Mouse (Mus musculus) embryonic facial prominence, embryonic 11.5 days (tissue): Measurements from ENCODE around the gene Tex44. TPM values are rescaled to one million over a fixed set of nuclear protein-coding genes. Genes with fewer than 3 reads are reported as not detected.

Experiments
- ATAC-seq: fragments of 200-750 bp; cut with Nextera tagmentation; replicated peaks from 2 replicates; pipeline ENCODE4 v1.8.0; 2017; ENCODE audit warnings: low read depth; ENCODE audit not compliant: insufficient number of reproducible peaks, low FRiP score, low TSS enrichment
- DNase-seq: peaks from one replicate; pipeline ENCODE4 v3.0.0-alpha.2; 2015; ENCODE audit warnings: low spot score
- H3K27ac ChIP-seq: fragments of 300-500 bp; sonication (generic); replicated peaks from 2 replicates; pipeline ENCODE4 v1.5.1; 2014; ENCODE audit warnings: mild to moderate bottlenecking, low read depth, low read length, control low read depth
- H3K27me3 ChIP-seq: fragments of 300-500 bp; sonication (generic); 2 replicates; pipeline ENCODE4 v1.6.1; 2014; ENCODE audit warnings: mild to moderate bottlenecking, low read length, moderate library complexity, mixed read lengths; ENCODE audit not compliant: control insufficient read depth, insufficient read depth
- H3K36me3 ChIP-seq: fragments of 300-500 bp; sonication (generic); replicated peaks from 2 replicates; pipeline ENCODE4 v1.6.1; 2014; ENCODE audit warnings: low read depth, mild to moderate bottlenecking, low read length, moderate library complexity, mixed read lengths; ENCODE audit not compliant: control insufficient read depth, insufficient read depth
- H3K4me1 ChIP-seq: fragments of 300-500 bp; sonication (generic); 2 replicates; pipeline ENCODE4 v1.6.1; 2014; ENCODE audit warnings: low read length, mixed read lengths; ENCODE audit not compliant: control insufficient read depth, insufficient read depth
- H3K4me2 ChIP-seq: fragments of 300-500 bp; sonication (generic); 2 replicates; pipeline ENCODE4 v1.6.1; 2014; ENCODE audit warnings: low read depth, mild to moderate bottlenecking, control low read depth, low read length, moderate library complexity
- H3K4me3 ChIP-seq: fragments of 300-500 bp; sonication (generic); 2 replicates; pipeline ENCODE4 v1.5.1; 2014; ENCODE audit warnings: low read depth, low read length, control low read depth
- H3K9ac ChIP-seq: fragments of 300-500 bp; sonication (generic); replicated peaks from 2 replicates; pipeline ENCODE4 v1.6.1; 2014; ENCODE audit warnings: mild to moderate bottlenecking, control low read depth, low read length
- H3K9me3 ChIP-seq: fragments of 300-500 bp; sonication (generic); replicated peaks from 2 replicates; pipeline ENCODE4 v1.6.1; 2016; ENCODE audit warnings: mild to moderate bottlenecking, low read length, inconsistent platforms, mixed read lengths; ENCODE audit not compliant: control insufficient read depth
- WGBS: fragments of 180-500 bp; shearing (Covaris S2); extraction: QIAGEN DNeasy Blood & Tissue Kit; methylation state at CpG from one replicate; pipeline ENCODE4 v1.1.7; 2014; 5-methylcytosine and 5-hydroxymethylcytosine counted together
- polyA plus RNA-seq: library from polyadenylated mRNA; unstranded; fragments of >200 nt; fragmentation: Nextera tagmentation; extraction: Ambion mirVana; gene quantifications from 2 replicates; pipeline ENCODE4 v1.2.1, GENCODE M21; 2014

The Tex44 gene
- polyA plus RNA-seq, 1 experiment from 2014 or later, result not detected

GRCm38 (mm10) chr1:86452713-86453112 is 26.6 kb downstream of the Tex44 start:
- Histone ChIP-seq H3K9me3 (no peaks in the 10 kb centered on the region), H3K27me3 (no peaks in the 10 kb centered on the region), H3K4me2 (no peak overlapping the region), H3K4me3 (no peak overlapping the region), H3K27ac (no peak overlapping the region), H3K9ac (no peak overlapping the region), H3K36me3 (no peaks in the 10 kb centered on the region), H3K4me1 (no peaks in the 10 kb centered on the region; the same call in 1 of the 2 replicates)
- ATAC-seq (no peak), DNase-seq (no peak)
- WGBS, result 76% methylated on average over 5 of the region's 5 CpGs

- no peak overlapping the region for H3K9ac ChIP-seq
These were observed 30.9 kb downstream of the Tex44 start for GRCm38 (mm10) chr1:86456892-86457581.

GRCm38 (mm10) chr1:86459371-86459770 is 33.2 kb downstream of the Tex44 start:
- ATAC-seq, result no peak
- no peaks in the 10 kb centered on the region for H3K27me3 ChIP-seq
- DNase-seq, result no peak
- no peak overlapping the region for H3K4me3 ChIP-seq
- H3K9me3 ChIP-seq, result no peaks in the 10 kb centered on the region
- no peak overlapping the region for H3K27ac ChIP-seq
- H3K4me2 ChIP-seq, result no peak overlapping the region
- WGBS, result 83% methylated on average over 4 of the region's 4 CpGs
- H3K4me1 ChIP-seq, result no peaks in the 10 kb centered on the region
- H3K36me3 ChIP-seq, result no peaks in the 10 kb centered on the region
- H3K9ac ChIP-seq, result no peak overlapping the region

More at GRCm38 (mm10) chr1:86456892-86457581, 30.9 kb downstream of the Tex44 start:
- H3K4me2 ChIP-seq, result no peak overlapping the region
- H3K4me3 ChIP-seq, result no peak overlapping the region
- DNase-seq (no peak), ATAC-seq (no peak)
- no peaks in the 10 kb centered on the region for H3K9me3 ChIP-seq
- no peaks in the 10 kb centered on the region for H3K36me3 ChIP-seq
- H3K27ac ChIP-seq, result no peak overlapping the region
- no peaks in the 10 kb centered on the region for H3K27me3 ChIP-seq
- H3K4me1 ChIP-seq, result no peaks in the 10 kb centered on the region
- 61% methylated on average over 13 of the region's 13 CpGs for WGBS

GRCm38 (mm10) chr1:86464223-86464874 is 38.2 kb downstream of the Tex44 start:
- WGBS, result 42% methylated on average over 9 of the region's 9 CpGs

GRCm38 (mm10) chr1:86464875-86465224 is 38.7 kb downstream of the Tex44 start:
- Histone ChIP-seq H3K27ac (peak overlapping the region; percentile 81), H3K9me3 (no peaks in the 10 kb centered on the region), H3K4me2 (no peak overlapping the region), H3K4me1 (peaks cover 5% of the 10 kb centered on the region; the same call in 1 of the 2 replicates), H3K27me3 (no peaks in the 10 kb centered on the region), H3K9ac (peak overlapping the region; percentile 30), H3K36me3 (no peaks in the 10 kb centered on the region), H3K4me3 (no peak overlapping the region)
- DNase-seq (peak; percentile 50), ATAC-seq (peak; percentile 69)
- 26% methylated on average over 4 of the region's 4 CpGs for WGBS

More at GRCm38 (mm10) chr1:86464223-86464874, 38.2 kb downstream of the Tex44 start:
- Histone ChIP-seq H3K9me3 (no peaks in the 10 kb centered on the region), H3K9ac (peak overlapping the region; percentile 30), H3K4me3 (no peak overlapping the region), H3K27ac (peak overlapping the region; percentile 81), H3K27me3 (no peaks in the 10 kb centered on the region), H3K4me1 (peaks cover 5% of the 10 kb centered on the region; the same call in 1 of the 2 replicates), H3K4me2 (no peak overlapping the region), H3K36me3 (no peaks in the 10 kb centered on the region)
- 0 out of 2 replicates have a peak, but pooled peaks have one; percentile 38 for ATAC-seq
- peak; percentile 56 for DNase-seq

- Histone ChIP-seq H3K4me3 (no peak overlapping the region), H3K27me3 (no peaks in the 10 kb centered on the region), H3K27ac (no peak overlapping the region), H3K4me2 (no peak overlapping the region), H3K4me1 (peaks cover 5% of the 10 kb centered on the region; the same call in 1 of the 2 replicates), H3K9ac (no peak overlapping the region), H3K9me3 (no peaks in the 10 kb centered on the region), H3K36me3 (no peaks in the 10 kb centered on the region)
- ATAC-seq, result no peak
- no peak for DNase-seq
- 85% methylated on average over 8 of the region's 8 CpGs for WGBS
These were observed 41.3 kb downstream of the Tex44 start for GRCm38 (mm10) chr1:86467416-86467815.

- peaks cover 2% of the 10 kb centered on the region; the same call in 1 of the 2 replicates for H3K4me1 ChIP-seq
- 91% methylated on average over 4 of the region's 4 CpGs for WGBS
- no peaks in the 10 kb centered on the region for H3K9me3 ChIP-seq
- H3K27ac ChIP-seq, result no peak overlapping the region
- no peaks in the 10 kb centered on the region for H3K36me3 ChIP-seq
- DNase-seq, result no peak
- H3K9ac ChIP-seq, result no peak overlapping the region
- no peak for ATAC-seq
- no peak overlapping the region for H3K4me3 ChIP-seq
- H3K4me2 ChIP-seq, result no peak overlapping the region
- no peaks in the 10 kb centered on the region for H3K27me3 ChIP-seq
These were observed 43.7 kb downstream of the Tex44 start for GRCm38 (mm10) chr1:86469876-86470275.
